Mouse (Mus musculus): ENCODE data around the gene Gm10642. TPM values are rescaled to one million over a fixed set of nuclear protein-coding genes. Genes with fewer than 3 reads are reported as not detected.

The Gm10642 gene
- 0.21 and 0.25 TPM in 2 replicates for polyA plus RNA-seq (2015; fragmentation: Nextera tagmentation; extraction: Ambion mirVana)

DNA sequence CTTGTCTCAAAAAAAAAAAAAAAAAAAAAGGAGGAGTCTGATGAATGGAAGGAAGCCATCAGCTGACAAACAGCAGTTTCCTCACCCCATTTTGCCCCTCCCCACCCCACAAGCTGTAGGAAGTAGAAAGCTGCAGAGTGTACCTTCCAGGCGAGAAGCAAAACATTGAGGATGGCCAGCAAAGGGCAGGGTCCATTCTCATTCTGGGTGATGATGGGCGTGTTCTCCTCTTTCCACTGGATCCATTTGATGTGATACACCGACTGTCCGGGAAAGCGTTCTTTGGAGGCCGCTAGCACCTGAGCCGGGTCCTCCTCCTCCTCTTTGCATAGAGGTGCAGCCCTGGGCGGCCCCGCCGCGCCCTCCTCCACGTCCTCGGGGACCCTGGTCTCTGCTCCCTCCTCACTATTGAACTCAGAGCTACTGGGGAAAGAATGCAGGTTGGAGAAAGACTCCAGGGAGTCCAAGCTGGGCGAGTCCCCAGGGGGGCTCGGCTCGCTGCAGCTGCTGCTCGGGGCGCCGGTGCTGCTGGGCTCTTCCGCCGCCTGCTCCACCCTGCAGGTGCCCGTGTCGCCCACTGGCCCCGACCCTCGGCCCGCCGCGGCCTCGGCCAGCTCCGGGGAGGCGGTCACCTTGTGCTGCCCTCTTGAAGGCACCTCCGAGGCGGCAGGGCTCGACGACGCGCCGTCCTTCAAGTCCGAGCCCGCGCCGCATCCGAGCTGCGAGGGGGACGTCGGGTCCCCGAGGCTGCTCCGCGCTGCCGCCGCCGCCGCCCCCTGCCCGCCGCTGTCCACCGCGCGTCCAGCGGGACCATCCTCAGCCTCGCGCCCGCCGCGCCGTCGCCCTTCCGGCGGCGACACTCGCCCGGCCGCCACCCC, at the start of gene Gm10642:
Gene Gm10642 (plus strand): TSS at position 122 of the 878 bp plus-strand sequence.
- Histone ChIP-seq H3K9ac (ENCODE audit: low read depth, low read length) (peak within 1 kb of the TSS; percentile 99), H3K4me3 (ENCODE audit: low read depth, low read length) (peak within 1 kb of the TSS; percentile 97), H3K4me2 (ENCODE audit: low read length) (peak within 1 kb of the TSS; percentile 62), H3K27me3 (ENCODE audit: control insufficient read depth, insufficient read depth, low read depth, low read length) (no peaks in the 10 kb centered on the region), H3K36me3 (ENCODE audit: control insufficient read depth, insufficient read depth, low read length) (no peaks in the 10 kb centered on the region), H3K27ac (ENCODE audit: low read length) (peak within 1 kb of the TSS; percentile 98), H3K4me1 (ENCODE audit: control insufficient read depth, insufficient read depth, low read length) (peaks cover 40% of the 10 kb centered on the region), H3K9me3 (replicated peaks; ENCODE audit: control insufficient read depth, low read length, poor library complexity, severe bottlenecking) (no peaks in the 10 kb centered on the region)
- peak; percentile 81 for ATAC-seq
- WGBS, result 0% methylated on average over 45 of the region's 72 CpGs

DNA sequence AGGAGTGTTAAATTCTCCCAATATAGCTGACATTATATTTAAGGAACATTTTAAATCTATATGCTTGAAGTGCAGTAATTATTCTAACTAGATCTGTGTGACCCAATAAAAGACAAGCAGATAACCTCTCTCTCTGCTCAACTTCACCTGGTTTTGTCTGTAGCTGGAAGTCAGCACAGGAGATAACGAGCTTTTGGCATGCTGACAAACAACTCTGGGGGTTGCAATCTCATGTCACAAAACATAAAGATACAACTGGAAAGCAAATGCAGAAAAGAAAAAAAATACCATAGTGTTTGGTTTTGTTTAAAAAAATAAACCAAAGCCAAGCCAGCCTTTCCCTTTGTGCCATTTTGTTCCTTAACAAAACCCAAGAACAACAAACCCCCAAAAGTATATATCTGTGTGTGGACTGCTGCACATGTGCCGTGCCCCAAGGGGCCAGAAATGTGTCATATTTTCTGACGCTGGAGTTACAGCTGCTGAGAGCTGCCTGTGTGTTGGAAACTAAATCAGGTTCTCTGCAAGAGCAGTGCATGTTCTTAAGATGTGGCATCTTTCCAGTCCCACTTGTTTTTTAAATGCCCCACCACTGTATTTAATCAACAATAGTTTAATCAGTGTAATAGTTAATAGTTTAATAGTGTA, 44.9 kb upstream of the Gm10642 start:
- Histone ChIP-seq H3K9me3 (replicated peaks; ENCODE audit: control insufficient read depth, low read length, poor library complexity, severe bottlenecking) (no peaks in the 10 kb centered on the region), H3K4me3 (ENCODE audit: low read depth, low read length) (no peak overlapping the region), H3K27me3 (ENCODE audit: control insufficient read depth, insufficient read depth, low read depth, low read length) (no peaks in the 10 kb centered on the region), H3K9ac (ENCODE audit: low read depth, low read length) (no peak overlapping the region), H3K36me3 (ENCODE audit: control insufficient read depth, insufficient read depth, low read length) (peaks cover 10% of the 10 kb centered on the region), H3K4me1 (ENCODE audit: control insufficient read depth, insufficient read depth, low read length) (no peaks in the 10 kb centered on the region), H3K4me2 (ENCODE audit: low read length) (no peak overlapping the region), H3K27ac (ENCODE audit: low read length) (no peak overlapping the region)
- ATAC-seq, result no peak
- WGBS, result 66% methylated on average over 3 of the region's 3 CpGs

DNA sequence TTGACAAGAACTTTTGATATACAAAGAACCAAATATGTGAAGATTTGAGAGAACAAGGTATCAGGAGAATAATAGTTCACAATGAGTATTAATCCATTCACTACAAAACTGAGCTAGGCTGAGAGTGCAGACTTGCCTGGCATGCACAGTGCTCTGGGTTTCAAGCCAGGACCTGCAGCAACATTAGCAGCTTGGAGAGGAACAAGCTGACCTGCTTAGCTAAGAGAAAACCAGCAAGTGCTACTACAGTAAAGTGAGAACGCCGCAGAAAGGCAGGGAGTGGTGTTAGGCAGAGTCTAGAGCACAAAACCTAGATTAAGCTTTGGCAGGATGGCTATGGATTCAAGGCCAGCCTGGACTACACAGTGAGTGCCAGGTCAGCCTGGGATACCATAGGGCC, 26.3 kb upstream of the Gm10642 start:
- Histone ChIP-seq H3K4me3 (ENCODE audit: low read depth, low read length) (no peak overlapping the region), H3K27ac (ENCODE audit: low read length) (no peak overlapping the region), H3K4me2 (ENCODE audit: low read length) (no peak overlapping the region), H3K9ac (ENCODE audit: low read depth, low read length) (no peak overlapping the region), H3K9me3 (replicated peaks; ENCODE audit: control insufficient read depth, low read length, poor library complexity, severe bottlenecking) (no peaks in the 10 kb centered on the region), H3K36me3 (ENCODE audit: control insufficient read depth, insufficient read depth, low read length) (peaks cover 3% of the 10 kb centered on the region; the same call in 1 of the 2 replicates), H3K4me1 (ENCODE audit: control insufficient read depth, insufficient read depth, low read length) (no peaks in the 10 kb centered on the region), H3K27me3 (ENCODE audit: control insufficient read depth, insufficient read depth, low read depth, low read length) (no peaks in the 10 kb centered on the region)
- no peak for ATAC-seq
- 74% methylated on average over 2 of the region's 2 CpGs for WGBS

DNA sequence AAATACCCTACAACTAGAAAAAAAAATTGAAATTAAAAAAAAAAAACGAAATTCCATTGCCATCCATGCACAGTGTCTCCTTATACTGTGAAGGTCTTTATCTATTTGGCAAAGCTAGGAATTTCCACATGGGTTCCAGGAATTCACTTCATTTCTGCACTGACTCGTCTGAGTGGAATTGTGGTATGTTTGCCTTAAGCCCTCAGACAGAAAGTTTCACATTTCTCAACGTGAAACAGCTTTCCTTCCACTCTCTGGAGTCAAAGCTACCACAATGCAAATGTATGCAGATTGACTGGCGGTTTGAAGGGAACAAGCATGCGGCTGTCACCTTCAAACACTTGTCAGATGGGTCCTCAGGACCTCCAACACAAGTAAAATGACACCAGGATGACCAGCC, 24.4 kb upstream of the Gm10642 start:
- Histone ChIP-seq H3K36me3 (ENCODE audit: control insufficient read depth, insufficient read depth, low read length) (no peaks in the 10 kb centered on the region), H3K4me3 (ENCODE audit: low read depth, low read length) (no peak overlapping the region), H3K27me3 (ENCODE audit: control insufficient read depth, insufficient read depth, low read depth, low read length) (no peaks in the 10 kb centered on the region), H3K4me2 (ENCODE audit: low read length) (no peak overlapping the region), H3K9me3 (replicated peaks; ENCODE audit: control insufficient read depth, low read length, poor library complexity, severe bottlenecking) (no peaks in the 10 kb centered on the region), H3K27ac (ENCODE audit: low read length) (no peak overlapping the region), H3K4me1 (ENCODE audit: control insufficient read depth, insufficient read depth, low read length) (no peaks in the 10 kb centered on the region), H3K9ac (ENCODE audit: low read depth, low read length) (no peak overlapping the region)
- ATAC-seq, result no peak
- WGBS, result 27% methylated on average over 5 of the region's 5 CpGs

GRCm38 (mm10) chr9:70636748-70637147, 19.3 kb upstream of the Gm10642 start:
- no peak for ATAC-seq
- Histone ChIP-seq H3K27ac (ENCODE audit: low read length) (no peak overlapping the region), H3K4me2 (ENCODE audit: low read length) (no peak overlapping the region), H3K4me1 (ENCODE audit: control insufficient read depth, insufficient read depth, low read length) (no peaks in the 10 kb centered on the region), H3K27me3 (ENCODE audit: control insufficient read depth, insufficient read depth, low read depth, low read length) (no peaks in the 10 kb centered on the region), H3K9me3 (replicated peaks; ENCODE audit: control insufficient read depth, low read length, poor library complexity, severe bottlenecking) (no peaks in the 10 kb centered on the region), H3K36me3 (ENCODE audit: control insufficient read depth, insufficient read depth, low read length) (peaks cover 4% of the 10 kb centered on the region; the same call in 1 of the 2 replicates), H3K4me3 (ENCODE audit: low read depth, low read length) (no peak overlapping the region), H3K9ac (ENCODE audit: low read depth, low read length) (no peak overlapping the region)
- 88% methylated on average over 2 of the region's 2 CpGs for WGBS

DNA sequence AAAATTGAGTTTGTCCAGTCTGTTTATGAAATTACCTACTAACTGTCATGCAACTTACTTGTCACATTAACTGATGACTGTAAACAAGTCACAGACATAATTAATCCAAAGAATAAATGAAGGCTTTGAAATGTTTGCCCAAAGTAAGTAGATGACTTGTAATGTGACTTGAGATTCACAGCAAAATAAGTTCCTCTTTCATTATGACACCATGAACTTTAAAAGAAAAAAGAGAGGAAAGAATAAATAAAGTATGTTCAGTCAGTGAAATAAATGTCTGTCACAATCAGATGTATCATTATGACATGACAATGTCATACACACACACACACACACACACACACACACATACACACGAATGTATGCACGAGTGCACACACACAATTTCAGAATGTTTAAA, 5.8 kb upstream of the Gm10642 start:
- Histone ChIP-seq H3K27ac (ENCODE audit: low read length) (no peak overlapping the region), H3K36me3 (ENCODE audit: control insufficient read depth, insufficient read depth, low read length) (0 out of 2 replicates have a peak, but pooled peaks cover 2% of the 10 kb centered on the region), H3K4me1 (ENCODE audit: control insufficient read depth, insufficient read depth, low read length) (peaks cover 36% of the 10 kb centered on the region), H3K9ac (ENCODE audit: low read depth, low read length) (no peak overlapping the region), H3K9me3 (replicated peaks; ENCODE audit: control insufficient read depth, low read length, poor library complexity, severe bottlenecking) (no peaks in the 10 kb centered on the region), H3K4me3 (ENCODE audit: low read depth, low read length) (no peak overlapping the region), H3K27me3 (ENCODE audit: control insufficient read depth, insufficient read depth, low read depth, low read length) (no peaks in the 10 kb centered on the region), H3K4me2 (ENCODE audit: low read length) (no peak overlapping the region)
- 89% methylated on average over 2 of the region's 2 CpGs for WGBS
- no peak for ATAC-seq

DNA sequence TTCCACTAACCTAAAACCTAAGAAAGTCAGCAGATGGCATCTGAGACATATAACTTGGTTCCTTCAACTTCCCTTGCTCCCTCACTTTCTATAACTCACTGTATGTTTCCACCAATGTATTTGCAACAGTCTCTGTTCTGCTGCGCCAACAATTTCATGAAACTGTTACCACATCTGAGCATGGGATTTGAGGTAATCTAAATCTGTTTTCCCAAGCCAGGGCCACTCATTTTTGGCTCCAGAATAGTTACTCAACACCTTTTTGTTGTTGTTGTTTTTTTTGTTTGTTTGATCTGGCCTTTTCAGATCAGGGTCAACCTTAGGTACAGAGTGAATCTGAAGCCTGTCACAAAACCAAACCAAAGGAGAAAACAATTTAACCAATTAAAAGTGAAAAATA, 5.1 kb upstream of the Gm10642 start:
- Histone ChIP-seq H3K4me1 (ENCODE audit: control insufficient read depth, insufficient read depth, low read length) (peaks cover 37% of the 10 kb centered on the region), H3K27ac (ENCODE audit: low read length) (no peak overlapping the region), H3K4me2 (ENCODE audit: low read length) (no peak overlapping the region), H3K36me3 (ENCODE audit: control insufficient read depth, insufficient read depth, low read length) (0 out of 2 replicates have a peak, but pooled peaks cover 2% of the 10 kb centered on the region), H3K9ac (ENCODE audit: low read depth, low read length) (no peak overlapping the region), H3K9me3 (replicated peaks; ENCODE audit: control insufficient read depth, low read length, poor library complexity, severe bottlenecking) (no peaks in the 10 kb centered on the region), H3K4me3 (ENCODE audit: low read depth, low read length) (no peak overlapping the region), H3K27me3 (ENCODE audit: control insufficient read depth, insufficient read depth, low read depth, low read length) (no peaks in the 10 kb centered on the region)
- no peak for ATAC-seq
- WGBS, result 100% methylated on average over 1 of the region's 1 CpGs

GRCm38 (mm10) chr9:70652221-70652620, 3.8 kb upstream of the Gm10642 start:
- H3K4me2 ChIP-seq (ENCODE audit: low read length), result peak overlapping the region; percentile 41; the same call in 1 of the 2 replicates
- 77% methylated on average over 2 of the region's 2 CpGs for WGBS
- H3K27ac ChIP-seq (ENCODE audit: low read length), result no peak overlapping the region
- 0 out of 2 replicates have a peak, but pooled peaks cover 2% of the 10 kb centered on the region for H3K36me3 ChIP-seq (ENCODE audit: control insufficient read depth, insufficient read depth, low read length)
- H3K4me3 ChIP-seq (ENCODE audit: low read depth, low read length), result no peak overlapping the region
- ATAC-seq, result no peak
- H3K9ac ChIP-seq (ENCODE audit: low read depth, low read length), result no peak overlapping the region
- no peaks in the 10 kb centered on the region for H3K9me3 ChIP-seq (replicated peaks; ENCODE audit: control insufficient read depth, low read length, poor library complexity, severe bottlenecking)
- H3K27me3 ChIP-seq (ENCODE audit: control insufficient read depth, insufficient read depth, low read depth, low read length), result no peaks in the 10 kb centered on the region
- peaks cover 37% of the 10 kb centered on the region for H3K4me1 ChIP-seq (ENCODE audit: control insufficient read depth, insufficient read depth, low read length)

DNA sequence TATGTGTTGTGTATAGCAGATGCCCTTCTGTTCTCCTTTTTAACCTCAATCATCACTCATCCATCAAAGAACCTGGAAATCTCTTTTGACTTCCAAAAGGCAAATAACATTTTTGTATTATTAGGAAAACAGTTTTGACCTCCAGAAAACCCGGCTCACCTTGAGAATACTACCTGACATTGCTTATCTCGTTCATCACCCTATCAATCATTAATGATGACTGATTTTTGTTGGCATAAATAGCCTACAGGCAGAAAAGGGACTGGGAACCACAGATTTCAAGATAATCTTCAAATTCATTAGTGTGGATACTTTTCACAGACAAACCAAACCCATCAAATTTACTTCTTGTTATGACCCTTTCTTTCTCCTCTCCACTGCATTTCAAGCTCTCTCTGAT, 2.2 kb upstream of the Gm10642 start:
- no peak overlapping the region for H3K27ac ChIP-seq (ENCODE audit: low read length)
- H3K4me2 ChIP-seq (ENCODE audit: low read length), result peak overlapping the region; percentile 48
- no peaks in the 10 kb centered on the region for H3K27me3 ChIP-seq (ENCODE audit: control insufficient read depth, insufficient read depth, low read depth, low read length)
- ATAC-seq, result no peak
- no peaks in the 10 kb centered on the region for H3K9me3 ChIP-seq (replicated peaks; ENCODE audit: control insufficient read depth, low read length, poor library complexity, severe bottlenecking)
- WGBS, result 70% methylated on average over 2 of the region's 2 CpGs
- peaks cover 40% of the 10 kb centered on the region for H3K4me1 ChIP-seq (ENCODE audit: control insufficient read depth, insufficient read depth, low read length)
- 0 out of 2 replicates have a peak, but pooled peaks cover 2% of the 10 kb centered on the region for H3K36me3 ChIP-seq (ENCODE audit: control insufficient read depth, insufficient read depth, low read length)
- H3K9ac ChIP-seq (ENCODE audit: low read depth, low read length), result no peak overlapping the region
- H3K4me3 ChIP-seq (ENCODE audit: low read depth, low read length), result peak overlapping the region; percentile 20

Data from midbrain, embryonic 16.5 days (tissue).